Mouse (Mus musculus): ENCODE results near the gene Masp2. TPM values are rescaled to one million over a fixed set of nuclear protein-coding genes. Genes with fewer than 3 reads are reported as not detected.

Gene Masp2
- polyA plus RNA-seq, 1 experiment from 2014 or later: 4.4 TPM

DNA sequence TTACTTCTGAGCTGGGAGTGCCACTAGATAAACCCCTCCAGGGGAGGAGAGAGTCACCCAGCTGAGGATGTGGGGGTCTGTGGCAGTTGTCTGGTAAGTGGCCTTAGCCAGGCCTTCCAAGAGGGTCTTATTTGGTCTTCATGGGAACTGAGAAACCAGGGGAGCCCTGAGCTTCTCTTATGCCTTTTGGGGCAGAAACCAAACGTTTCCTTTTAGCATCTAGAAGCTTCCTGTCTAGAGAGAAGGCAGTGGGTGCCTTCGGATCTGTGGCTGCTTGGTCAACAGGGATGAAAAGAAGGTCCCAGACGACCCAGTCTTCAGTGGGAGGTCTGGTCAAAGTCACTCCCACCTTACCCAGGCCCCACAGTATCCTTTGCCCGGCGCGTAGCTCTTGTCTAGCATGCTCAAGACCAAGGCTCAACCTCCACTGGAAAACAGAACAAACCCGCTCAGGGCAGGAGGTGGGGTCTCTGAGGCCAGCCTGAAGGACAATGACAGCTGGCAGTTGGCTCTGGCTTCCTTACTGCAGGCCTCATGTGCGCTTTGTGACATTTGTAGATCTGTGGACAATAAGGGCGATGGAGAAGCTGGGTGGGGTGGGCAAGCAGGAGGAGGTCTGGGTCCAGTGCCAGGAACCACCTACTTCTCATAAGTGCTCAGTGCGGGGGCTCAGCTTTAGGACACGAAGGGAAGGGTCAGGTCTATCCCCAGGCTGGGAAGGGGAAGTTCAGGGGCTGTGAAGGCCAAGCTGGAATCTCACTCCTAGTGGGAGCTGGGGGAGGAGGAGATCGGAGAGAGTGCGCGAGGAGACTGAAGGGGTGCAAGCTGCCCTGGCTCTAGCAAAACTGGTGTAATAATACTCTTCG lies 41.2 kb downstream of the Masp2 start, which contains the start of gene Gm572:
Gene Gm572, plus strand, starts transcription at position 27 of the 866 bp plus-strand sequence.
- Histone ChIP-seq H3K9me3 (no peaks in the 10 kb centered on the region), H3K4me3 (replicated peaks) (0 out of 2 replicates have a peak within 1 kb of the TSS, but pooled peaks have one; percentile 15), H3K4me1 (peaks cover 5% of the 10 kb centered on the region; the same call in 1 of the 2 replicates), H3K4me2 (peak within 1 kb of the TSS; percentile 52), H3K36me3 (no peaks in the 10 kb centered on the region), H3K9ac (no peak within 1 kb of the TSS), H3K27ac (no peak within 1 kb of the TSS), H3K27me3 (replicated peaks) (no peaks in the 10 kb centered on the region)
- 58% methylated on average over 15 of the region's 15 CpGs for WGBS
- peak; percentile 19; the same call in 1 of the 2 replicates for ATAC-seq (ENCODE audit: insufficient read depth, low FRiP score, low read depth)

- WGBS: 2% methylated on average over 9 of the region's 9 CpGs
- no peaks in the 10 kb centered on the region for H3K9me3 ChIP-seq
- H3K36me3 ChIP-seq: no peaks in the 10 kb centered on the region
- no peaks in the 10 kb centered on the region for H3K27me3 ChIP-seq (replicated peaks)
- no peak overlapping the region for H3K9ac ChIP-seq
- H3K4me1 ChIP-seq: peaks cover 5% of the 10 kb centered on the region; the same call in 1 of the 2 replicates
- no peak overlapping the region for H3K27ac ChIP-seq
- H3K4me2 ChIP-seq: peak overlapping the region; percentile 52
- no peak for ATAC-seq (ENCODE audit: insufficient read depth, low FRiP score, low read depth)
- 0 out of 2 replicates have a peak overlapping the region, but pooled peaks have one; percentile 15 for H3K4me3 ChIP-seq (replicated peaks)
These were observed 41.8 kb downstream of the Masp2 start for GRCm38 (mm10) chr4:148644157-148644511.

DNA sequence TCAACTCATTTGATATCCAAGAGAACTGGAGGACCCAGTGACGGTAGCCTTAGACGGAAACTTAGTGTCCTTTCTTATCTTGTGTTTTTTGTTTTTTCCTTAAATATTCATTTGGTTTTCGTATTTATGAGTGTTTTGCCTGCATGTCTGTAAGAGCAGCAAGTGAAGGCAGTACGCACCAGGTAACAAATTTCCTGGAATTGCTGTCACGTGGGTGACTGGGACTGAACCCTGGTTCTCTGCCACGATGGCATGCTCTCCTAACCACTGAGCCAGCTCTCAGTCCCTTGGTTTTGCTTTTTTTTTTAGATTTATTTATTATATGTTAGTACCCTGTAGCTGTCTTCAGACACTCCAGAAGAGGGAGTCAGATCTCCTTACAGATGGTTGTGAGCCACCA lies 42.6 kb downstream of the Masp2 start:
- ATAC-seq (ENCODE audit: insufficient read depth, low FRiP score, low read depth): no peak
- Histone ChIP-seq H3K4me1 (peaks cover 5% of the 10 kb centered on the region; the same call in 1 of the 2 replicates), H3K9me3 (no peaks in the 10 kb centered on the region), H3K4me3 (replicated peaks) (no peak overlapping the region), H3K4me2 (no peak overlapping the region), H3K27ac (no peak overlapping the region), H3K9ac (no peak overlapping the region), H3K36me3 (no peaks in the 10 kb centered on the region), H3K27me3 (replicated peaks) (no peaks in the 10 kb centered on the region)
- 84% methylated on average over 6 of the region's 6 CpGs for WGBS

GRCm38 (mm10) chr4:148646616-148647015 lies 44.3 kb downstream of the Masp2 start:
- Histone ChIP-seq H3K4me2 (no peak overlapping the region), H3K27ac (no peak overlapping the region), H3K27me3 (replicated peaks) (no peaks in the 10 kb centered on the region), H3K4me3 (replicated peaks) (no peak overlapping the region), H3K36me3 (no peaks in the 10 kb centered on the region), H3K9ac (no peak overlapping the region), H3K9me3 (no peaks in the 10 kb centered on the region), H3K4me1 (peaks cover 5% of the 10 kb centered on the region; the same call in 1 of the 2 replicates)
- WGBS: 43% methylated on average over 11 of the region's 11 CpGs
- ATAC-seq (ENCODE audit: insufficient read depth, low FRiP score, low read depth): peak; percentile 52; the same call in 1 of the 2 replicates

- no peak overlapping the region for H3K4me3 ChIP-seq (replicated peaks)
- no peak overlapping the region for H3K4me2 ChIP-seq
- no peak overlapping the region for H3K9ac ChIP-seq
- H3K9me3 ChIP-seq: no peaks in the 10 kb centered on the region
- 66% methylated on average over 3 of the region's 3 CpGs for WGBS
- H3K27ac ChIP-seq: no peak overlapping the region
- H3K36me3 ChIP-seq: no peaks in the 10 kb centered on the region
- H3K27me3 ChIP-seq (replicated peaks): no peaks in the 10 kb centered on the region
- no peaks in the 10 kb centered on the region for H3K4me1 ChIP-seq
- no peak for ATAC-seq (ENCODE audit: insufficient read depth, low FRiP score, low read depth)
These were observed 47.0 kb downstream of the Masp2 start for GRCm38 (mm10) chr4:148649309-148649708.

DNA sequence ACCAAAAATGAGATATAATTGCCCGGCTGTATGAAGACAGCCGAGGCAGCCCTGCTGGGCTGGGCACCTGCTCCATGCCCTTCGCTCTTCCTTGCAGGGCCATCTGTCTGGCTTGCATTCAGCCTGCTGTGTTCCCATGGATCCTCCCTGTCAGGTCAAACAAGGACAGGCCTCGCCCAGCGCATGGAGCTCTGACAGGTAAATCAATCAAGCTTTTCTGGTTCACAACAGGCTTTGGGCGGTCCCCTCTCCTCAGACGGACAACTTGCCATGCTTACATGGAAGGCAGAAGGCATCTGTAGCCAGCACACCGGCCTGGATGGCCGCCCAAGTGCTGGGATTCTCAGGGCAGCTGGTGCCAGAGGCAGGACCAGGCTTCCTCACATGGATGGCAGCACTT lies 48.7 kb downstream of the Masp2 start:
- no peaks in the 10 kb centered on the region for H3K27me3 ChIP-seq (replicated peaks)
- H3K4me1 ChIP-seq: no peaks in the 10 kb centered on the region
- 40% methylated on average over 9 of the region's 9 CpGs for WGBS
- no peak overlapping the region for H3K4me2 ChIP-seq
- no peak overlapping the region for H3K27ac ChIP-seq
- H3K36me3 ChIP-seq: no peaks in the 10 kb centered on the region
- peak; percentile 51; the same call in 1 of the 2 replicates for ATAC-seq (ENCODE audit: insufficient read depth, low FRiP score, low read depth)
- no peak overlapping the region for H3K4me3 ChIP-seq (replicated peaks)
- H3K9me3 ChIP-seq: no peaks in the 10 kb centered on the region
- H3K9ac ChIP-seq: no peak overlapping the region

- Histone ChIP-seq H3K9me3 (no peaks in the 10 kb centered on the region), H3K27ac (no peak overlapping the region), H3K4me3 (replicated peaks) (no peak overlapping the region), H3K27me3 (replicated peaks) (no peaks in the 10 kb centered on the region), H3K9ac (no peak overlapping the region), H3K36me3 (no peaks in the 10 kb centered on the region), H3K4me1 (no peaks in the 10 kb centered on the region), H3K4me2 (no peak overlapping the region)
- ATAC-seq (ENCODE audit: insufficient read depth, low FRiP score, low read depth): 0 out of 2 replicates have a peak, but pooled peaks have one; percentile 12
- WGBS: 88% methylated on average over 18 of the region's 18 CpGs
These were observed 52.5 kb downstream of the Masp2 start for GRCm38 (mm10) chr4:148654701-148655398.

GRCm38 (mm10) chr4:148656691-148657258 lies 54.4 kb downstream of the Masp2 start:
- ATAC-seq (ENCODE audit: insufficient read depth, low FRiP score, low read depth): no peak
- WGBS: 16% methylated on average over 15 of the region's 15 CpGs
- H3K27me3 ChIP-seq (replicated peaks): no peaks in the 10 kb centered on the region
- no peaks in the 10 kb centered on the region for H3K36me3 ChIP-seq
- H3K9ac ChIP-seq: no peak overlapping the region
- H3K27ac ChIP-seq: no peak overlapping the region
- no peak overlapping the region for H3K4me3 ChIP-seq (replicated peaks)
- peak overlapping the region; percentile 8 for H3K4me2 ChIP-seq
- no peaks in the 10 kb centered on the region for H3K9me3 ChIP-seq
- H3K4me1 ChIP-seq: no peaks in the 10 kb centered on the region

GRCm38 (mm10) chr4:148657776-148658175 lies 55.4 kb downstream of the Masp2 start:
- H3K27me3 ChIP-seq (replicated peaks): no peaks in the 10 kb centered on the region; the same call in 1 of the 2 replicates
- H3K4me3 ChIP-seq (replicated peaks): no peak overlapping the region
- 70% methylated on average over 13 of the region's 13 CpGs for WGBS
- no peak overlapping the region for H3K27ac ChIP-seq
- H3K9me3 ChIP-seq: no peaks in the 10 kb centered on the region
- no peak overlapping the region for H3K4me2 ChIP-seq
- ATAC-seq (ENCODE audit: insufficient read depth, low FRiP score, low read depth): no peak
- no peak overlapping the region for H3K9ac ChIP-seq
- H3K4me1 ChIP-seq: peaks cover 7% of the 10 kb centered on the region; the same call in 1 of the 2 replicates
- no peaks in the 10 kb centered on the region for H3K36me3 ChIP-seq

DNA sequence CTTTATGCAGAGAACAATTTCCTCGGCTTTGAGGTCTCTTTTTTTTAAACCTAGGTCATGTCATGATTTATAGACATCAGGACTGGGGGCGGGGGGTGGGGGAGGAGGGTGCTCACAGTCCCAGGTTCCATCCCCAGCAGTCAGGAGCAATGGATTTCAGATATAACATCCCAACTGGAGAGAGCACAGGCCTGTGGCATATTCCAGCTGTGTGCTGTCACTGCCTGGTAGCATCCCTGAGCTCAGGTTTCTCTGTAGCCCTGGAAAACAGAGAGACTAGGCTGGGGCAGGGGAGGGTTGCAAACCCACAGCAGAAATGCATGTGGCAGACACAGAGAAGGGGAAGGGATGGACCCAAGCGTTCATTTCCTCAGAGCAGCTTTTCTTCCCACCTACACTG lies 57.8 kb downstream of the Masp2 start:
- ATAC-seq (ENCODE audit: insufficient read depth, low FRiP score, low read depth): no peak
- H3K4me2 ChIP-seq: no peak overlapping the region
- H3K27ac ChIP-seq: no peak overlapping the region
- no peaks in the 10 kb centered on the region for H3K9me3 ChIP-seq
- peaks cover 9% of the 10 kb centered on the region; the same call in 1 of the 2 replicates for H3K4me1 ChIP-seq
- no peak overlapping the region for H3K9ac ChIP-seq
- H3K4me3 ChIP-seq (replicated peaks): no peak overlapping the region
- H3K36me3 ChIP-seq: no peaks in the 10 kb centered on the region
- WGBS: 24% methylated on average over 3 of the region's 3 CpGs
- H3K27me3 ChIP-seq (replicated peaks): no peaks in the 10 kb centered on the region; the same call in 1 of the 2 replicates

DNA sequence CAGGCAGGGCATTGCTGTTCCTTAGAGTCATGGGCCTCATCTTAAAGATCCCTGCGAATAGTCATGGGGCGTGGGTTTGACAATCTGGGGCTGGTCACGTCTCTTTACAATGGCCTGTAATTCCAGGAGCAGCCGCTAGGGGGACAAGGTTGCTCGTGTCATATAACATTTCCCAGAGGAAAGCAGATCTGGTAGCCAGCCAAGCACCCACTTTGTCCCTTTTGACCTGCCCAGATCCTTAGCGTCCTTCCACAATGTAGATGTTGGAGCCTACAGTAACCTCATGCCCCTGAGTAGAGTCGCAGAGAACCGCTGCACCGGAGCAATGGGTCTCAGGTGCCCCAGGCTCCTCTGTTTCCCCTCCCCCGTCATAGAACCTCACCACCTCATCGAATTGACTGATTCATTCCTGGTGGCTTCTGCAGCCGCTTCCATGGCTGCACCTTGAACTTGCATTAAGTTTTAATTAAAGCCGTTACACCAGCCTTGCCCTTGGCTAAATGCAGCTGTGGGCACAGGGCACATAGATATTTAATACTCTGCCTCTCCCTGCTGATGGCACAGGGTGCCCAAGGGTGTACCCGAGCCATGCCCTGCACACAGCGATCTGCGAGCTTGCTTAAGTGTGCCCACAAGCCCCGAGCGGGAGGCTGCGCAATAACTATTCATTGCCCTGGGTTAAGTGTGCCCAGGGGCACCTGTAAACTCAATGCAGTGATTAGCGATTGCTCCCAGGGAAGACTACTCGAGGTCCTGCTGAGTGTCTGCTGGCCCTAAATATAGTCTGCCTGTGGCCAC lies 60.0 kb downstream of the Masp2 start:
- ATAC-seq (ENCODE audit: insufficient read depth, low FRiP score, low read depth): no peak

More for the DNA sequence above, 60.0 kb downstream of the Masp2 start:
- Histone ChIP-seq H3K4me3 (replicated peaks) (no peak overlapping the region), H3K27ac (no peak overlapping the region), H3K36me3 (no peaks in the 10 kb centered on the region), H3K9me3 (no peaks in the 10 kb centered on the region), H3K27me3 (replicated peaks) (no peaks in the 10 kb centered on the region; the same call in 1 of the 2 replicates), H3K4me2 (peak overlapping the region; percentile 40), H3K9ac (no peak overlapping the region), H3K4me1 (peaks cover 9% of the 10 kb centered on the region; the same call in 1 of the 2 replicates)
- WGBS: 33% methylated on average over 21 of the region's 21 CpGs

All from stomach, embryonic 15.5 days (tissue).